Mouse (Mus musculus) spleen, adult 2 months (tissue): ENCODE data around the gene Trp53i13.

ENCODE experiments used
- CTCF ChIP-seq: fragments of 200-500 bp; IDR thresholded peaks from 2 replicates; pipeline ENCODE4 v1.5.1; 2011; ENCODE audit warnings: mild to moderate bottlenecking, inconsistent platforms; ENCODE audit not compliant: insufficient read depth, insufficient read length, insufficient replicate concordance; ENCODE audit errors: extremely low read depth
- POLR2A ChIP-seq: fragments of 200-500 bp; IDR thresholded peaks from 2 replicates; pipeline ENCODE4 v1.6.1; 2011; ENCODE audit warnings: low read depth, low read length, inconsistent platforms

- TF ChIP-seq CTCF (no peak), POLR2A (no peak)
These were observed 9.5 kb downstream of the Trp53i13 start for GRCm38 (mm10) chr11:77506273-77506672.
